Mouse (Mus musculus) heart, postnatal 10 days (tissue): ENCODE measurements around the gene Axin2. TPM values are rescaled to one million over a fixed set of nuclear protein-coding genes. Genes with fewer than 3 reads are reported as not detected.

Experiments used
- DNase-seq, 2 experiments: peaks; one replicate each; pipeline ENCODE4 v3.0.0; 2021
- intact Hi-C: fragments of 180-260 bp; cut with DNase I; formaldehyde crosslinking; loops from one replicate; pipeline ENCODE4 v1.15.1; 2025
- total RNA-seq, 2 experiments: library from RNA; stranded (reverse); gene quantifications; 2 replicates each; pipeline ENCODE4 v1.2.3; 2021

The Axin2 gene
- total RNA-seq, 2 experiments from 2014 or later = 5.4 to 6.0 TPM

DNA sequence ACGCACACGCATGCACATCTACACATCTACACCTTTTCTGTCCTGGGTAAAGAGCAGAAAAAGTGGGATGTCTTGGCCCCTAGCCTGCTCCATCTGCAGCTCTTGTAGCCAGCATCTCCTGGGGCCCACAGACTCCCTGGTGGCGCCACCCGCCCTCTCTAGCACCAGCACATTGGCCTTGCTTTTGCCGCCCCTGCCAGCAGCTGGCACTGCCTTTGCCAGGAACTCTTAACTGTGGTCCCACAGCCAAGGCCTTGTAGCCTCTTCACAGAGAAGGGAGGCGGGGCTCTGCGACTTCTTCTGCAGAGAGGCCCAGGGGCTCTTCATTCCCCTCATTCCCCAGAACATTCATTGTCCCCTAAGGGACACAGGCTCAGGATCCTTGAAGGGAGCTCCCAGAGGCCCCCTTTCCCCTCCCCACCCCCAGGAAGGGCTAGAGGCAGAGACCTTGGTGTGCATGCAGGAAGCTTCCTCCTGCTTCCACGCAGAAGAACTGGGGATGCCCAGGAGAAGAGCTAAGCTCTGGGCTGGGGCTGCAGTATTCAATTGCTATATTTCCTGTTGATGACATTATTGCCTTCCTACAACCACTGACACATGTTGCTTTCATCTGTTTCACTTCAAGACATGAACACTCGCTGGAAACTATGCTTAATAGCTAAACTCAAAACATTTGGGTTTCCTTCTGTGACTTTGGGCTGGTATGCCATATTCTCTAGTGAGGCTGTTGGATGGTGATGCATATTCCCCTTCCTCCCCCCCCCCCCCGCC is 19.2 kb upstream of the Axin2 start:
- intact Hi-C loops = no loop called here
- DNase-seq = peak; percentile 53 to 63

DNA sequence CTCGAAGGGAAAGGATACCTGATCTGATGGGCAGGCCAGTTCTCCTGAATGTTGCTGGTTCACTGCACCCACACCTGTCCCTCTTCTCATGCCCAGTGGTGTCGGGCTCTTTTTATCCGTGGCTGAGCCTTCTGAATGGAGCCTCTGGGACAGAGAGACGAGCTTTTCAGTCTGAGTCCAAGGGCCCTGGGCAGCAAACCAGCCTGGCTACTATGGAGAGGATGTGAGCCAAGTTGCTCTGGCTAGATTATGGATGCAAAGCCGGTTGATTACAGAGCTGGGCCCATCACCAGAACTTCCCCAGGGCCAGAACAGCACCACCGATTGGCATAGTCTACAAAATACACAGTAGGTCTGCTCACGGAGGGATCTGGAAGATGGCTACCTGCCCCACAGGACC is 18.5 kb upstream of the Axin2 start:
- DNase-seq = no peak
- intact Hi-C loops = no loop called here

DNA sequence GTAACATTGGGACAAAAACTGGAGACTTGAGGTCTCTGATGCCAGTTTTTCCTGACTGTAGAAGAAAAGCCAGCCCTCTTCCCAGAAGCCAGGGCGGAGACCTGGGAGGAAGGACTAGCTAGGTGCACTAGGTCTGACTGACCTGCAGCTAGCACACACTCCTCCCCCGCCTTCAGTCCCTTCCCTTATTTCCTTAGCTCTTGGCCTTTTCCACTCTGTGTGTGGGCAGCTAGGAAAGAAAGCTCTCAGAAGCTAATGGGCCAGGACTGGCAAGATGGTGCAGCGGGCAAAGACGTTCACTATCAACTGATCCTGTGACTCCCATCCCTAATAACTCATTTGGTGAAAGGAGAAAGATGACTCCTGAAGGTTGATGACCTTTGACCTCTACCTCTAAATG is 17.8 kb upstream of the Axin2 start:
- intact Hi-C loops = no loop called here
- no peak for DNase-seq

DNA sequence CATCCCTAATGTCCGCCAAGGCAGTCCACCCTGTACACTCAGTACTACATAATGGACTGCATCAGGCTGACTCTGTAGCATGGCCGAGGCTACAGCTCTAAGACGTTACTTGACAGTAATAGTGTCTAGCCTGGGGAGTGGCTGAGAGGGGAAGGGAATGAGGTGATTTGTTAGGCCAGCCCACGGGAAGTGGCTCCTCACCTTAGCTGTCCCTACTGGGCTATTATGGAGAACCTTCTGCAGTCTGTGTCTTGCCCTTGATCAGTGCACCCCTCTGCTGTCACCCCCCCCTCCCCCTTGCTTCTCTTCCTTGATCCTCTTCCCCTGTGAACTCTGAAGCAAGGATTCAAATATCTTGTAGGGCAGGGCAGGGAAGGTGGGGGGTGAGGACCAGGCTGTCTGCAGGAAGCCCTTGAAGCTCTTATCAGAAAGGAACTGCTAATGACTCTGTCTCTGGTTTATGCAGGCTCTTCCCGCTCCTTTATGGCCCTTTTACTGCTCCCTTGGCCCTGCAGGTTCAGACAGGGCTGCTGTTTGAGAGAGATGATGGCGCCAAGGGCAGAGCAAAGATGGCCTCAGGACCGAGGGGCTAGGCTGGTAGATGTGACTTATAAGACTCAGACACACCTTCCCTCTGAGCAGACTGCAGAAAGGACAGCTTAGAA is 13.4 kb upstream of the Axin2 start:
- DNase-seq = no peak
- intact Hi-C loops = no loop called here

DNA sequence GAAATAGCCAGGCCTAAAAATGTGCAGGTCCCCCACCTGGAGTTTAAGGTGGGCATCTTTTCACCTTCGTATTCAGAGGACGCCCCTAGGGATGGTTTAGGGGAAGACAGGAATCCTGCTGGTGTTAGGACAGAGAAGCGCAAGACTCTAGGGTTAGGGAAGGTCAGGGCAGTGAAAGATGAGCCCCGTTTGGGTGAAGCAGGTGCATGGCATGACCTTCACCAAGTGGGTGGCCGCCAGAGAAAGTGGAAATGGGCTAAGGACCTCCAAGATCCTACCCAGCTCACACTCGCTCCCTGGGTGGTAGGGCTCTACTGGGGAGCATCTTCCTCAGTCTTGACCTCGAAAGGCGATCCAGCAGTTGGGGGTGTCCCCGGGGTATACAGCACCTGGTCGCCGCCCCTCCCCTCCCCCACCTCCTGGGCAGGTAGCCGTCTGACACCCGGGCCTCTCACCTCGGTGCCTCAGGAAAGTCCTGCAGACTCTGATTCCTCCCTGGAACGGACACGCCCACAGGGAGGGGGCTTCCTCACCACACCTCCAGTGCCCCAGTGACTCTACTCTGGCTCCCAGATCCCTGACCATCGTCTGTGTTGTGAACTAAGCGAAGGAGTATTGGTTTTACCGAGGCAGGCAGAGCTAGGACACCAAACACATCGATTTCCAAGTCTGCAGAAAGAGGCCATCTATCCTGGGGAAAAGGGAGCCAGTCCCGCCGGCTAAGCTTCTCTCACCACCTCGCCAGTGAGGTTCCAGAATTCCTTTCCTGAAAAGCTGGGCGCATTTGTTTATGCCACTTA is 10.6 kb upstream of the Axin2 start:
- DNase-seq = no peak
- intact Hi-C loops = no loop called here

DNA sequence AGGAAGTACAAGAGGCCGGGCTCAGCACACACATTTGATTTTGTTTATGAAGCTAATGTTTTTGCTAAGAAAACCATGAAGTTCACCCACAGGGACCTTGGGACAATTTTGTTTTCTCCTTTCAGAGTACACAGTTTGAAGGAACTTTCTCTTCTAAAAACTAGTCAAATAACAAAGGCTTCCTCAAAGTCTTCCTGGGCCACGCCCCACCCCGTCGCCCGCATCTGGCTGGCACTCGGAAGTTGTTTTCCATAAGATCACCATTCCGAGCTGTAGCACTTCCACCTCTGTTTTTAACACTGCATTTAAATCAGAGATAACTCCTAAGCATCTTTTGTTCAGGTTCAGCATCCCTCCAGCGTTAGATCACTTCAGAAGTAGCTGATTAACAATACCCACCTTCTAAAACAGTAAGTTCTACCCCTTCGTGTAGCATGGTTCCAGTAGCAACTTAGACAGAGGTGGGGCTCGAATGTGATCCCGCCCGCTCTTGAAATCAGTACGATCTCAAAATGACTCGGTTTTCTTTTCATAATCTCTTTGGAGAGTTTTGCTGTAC is 9.7 kb upstream of the Axin2 start:
- intact Hi-C loops = no loop called here
- no peak for DNase-seq

DNA sequence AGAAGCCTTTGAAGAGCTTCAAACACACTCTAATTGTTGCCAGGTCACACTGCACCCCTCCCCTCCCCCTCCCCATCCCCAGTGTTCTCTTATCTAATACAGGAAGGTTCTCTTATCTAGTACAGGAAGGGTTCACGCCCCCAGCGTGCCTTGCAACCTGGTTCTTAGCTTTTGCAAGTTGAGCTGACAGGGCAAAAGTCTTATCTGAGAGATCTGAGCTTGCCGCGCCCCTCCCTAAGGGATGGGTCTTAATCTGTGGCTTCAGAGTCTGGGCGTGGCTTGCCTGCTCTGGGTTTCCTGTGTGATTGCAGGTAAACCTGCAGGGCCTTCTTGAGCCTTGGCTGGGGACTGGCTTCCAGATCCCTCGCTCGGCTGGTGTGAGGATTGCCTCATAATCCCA is 9.2 kb upstream of the Axin2 start:
- DNase-seq = no peak
- intact Hi-C loops = no loop called here

DNA sequence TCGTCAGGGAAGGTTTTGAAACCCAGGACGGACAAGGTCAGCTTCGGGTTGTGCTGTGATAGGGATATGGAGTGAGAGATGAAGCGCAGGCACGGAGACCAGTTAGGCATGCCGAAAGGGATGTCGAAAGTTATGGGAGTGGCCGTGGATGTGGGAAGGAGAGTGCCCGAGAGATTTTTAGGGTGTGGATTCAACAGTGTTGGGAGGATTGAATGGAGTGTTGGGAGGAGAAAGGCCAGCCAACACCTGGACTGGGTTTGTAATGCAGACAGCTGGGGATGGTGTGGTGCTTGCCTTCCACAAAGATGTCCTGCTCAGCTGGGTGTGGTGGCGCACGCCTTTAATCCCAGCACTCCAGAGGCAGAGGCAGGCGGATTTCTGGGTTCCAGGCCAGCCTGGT is 8.0 kb upstream of the Axin2 start:
- no peak for DNase-seq
- intact Hi-C loops = no loop called here

DNA sequence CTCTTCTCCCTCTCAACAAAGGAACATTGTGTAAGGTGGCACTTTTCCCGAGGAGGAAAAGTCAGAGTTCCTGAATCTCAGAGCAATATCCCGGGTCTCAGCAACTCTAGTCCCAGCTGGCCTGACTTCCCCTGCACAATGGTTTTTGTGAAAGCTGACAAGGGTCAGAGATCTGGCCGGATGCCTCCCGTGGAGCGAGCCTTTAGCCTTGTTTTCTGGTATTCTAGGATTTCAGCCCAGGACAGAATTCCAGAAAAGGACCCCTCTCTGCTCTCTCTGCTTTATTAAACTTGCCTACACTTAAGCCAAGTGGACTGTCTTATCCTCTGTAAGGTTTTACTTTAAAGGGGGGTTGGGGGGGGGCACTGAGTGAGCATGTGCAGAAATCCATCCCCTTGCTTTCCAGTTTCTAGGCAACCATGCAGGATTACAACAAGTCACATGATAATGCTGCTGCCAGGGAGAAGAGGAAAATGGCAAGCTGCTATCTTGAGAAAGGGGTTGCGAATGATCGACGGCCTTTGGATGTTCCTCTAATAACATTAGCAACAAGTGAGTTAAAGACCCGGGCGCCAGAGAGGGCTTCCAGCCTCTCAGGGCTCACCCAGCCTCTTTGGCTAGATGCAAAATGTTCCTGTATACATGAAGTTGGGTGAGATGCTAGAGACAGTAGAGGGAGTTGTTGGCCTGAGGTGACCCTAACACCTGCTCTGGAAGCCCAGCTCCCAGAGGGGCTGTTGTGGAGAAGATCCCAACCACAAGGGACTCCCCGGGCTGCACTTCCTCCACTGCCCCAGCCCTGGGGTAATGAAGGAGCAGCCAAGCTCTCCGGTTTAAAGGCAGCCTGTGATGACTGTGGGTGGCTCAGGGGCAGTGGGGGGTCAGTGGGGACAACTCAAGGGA is 2.5 kb upstream of the Axin2 start:
- intact Hi-C loops = no loop called here
- DNase-seq = peak; percentile 47 to 61

DNA sequence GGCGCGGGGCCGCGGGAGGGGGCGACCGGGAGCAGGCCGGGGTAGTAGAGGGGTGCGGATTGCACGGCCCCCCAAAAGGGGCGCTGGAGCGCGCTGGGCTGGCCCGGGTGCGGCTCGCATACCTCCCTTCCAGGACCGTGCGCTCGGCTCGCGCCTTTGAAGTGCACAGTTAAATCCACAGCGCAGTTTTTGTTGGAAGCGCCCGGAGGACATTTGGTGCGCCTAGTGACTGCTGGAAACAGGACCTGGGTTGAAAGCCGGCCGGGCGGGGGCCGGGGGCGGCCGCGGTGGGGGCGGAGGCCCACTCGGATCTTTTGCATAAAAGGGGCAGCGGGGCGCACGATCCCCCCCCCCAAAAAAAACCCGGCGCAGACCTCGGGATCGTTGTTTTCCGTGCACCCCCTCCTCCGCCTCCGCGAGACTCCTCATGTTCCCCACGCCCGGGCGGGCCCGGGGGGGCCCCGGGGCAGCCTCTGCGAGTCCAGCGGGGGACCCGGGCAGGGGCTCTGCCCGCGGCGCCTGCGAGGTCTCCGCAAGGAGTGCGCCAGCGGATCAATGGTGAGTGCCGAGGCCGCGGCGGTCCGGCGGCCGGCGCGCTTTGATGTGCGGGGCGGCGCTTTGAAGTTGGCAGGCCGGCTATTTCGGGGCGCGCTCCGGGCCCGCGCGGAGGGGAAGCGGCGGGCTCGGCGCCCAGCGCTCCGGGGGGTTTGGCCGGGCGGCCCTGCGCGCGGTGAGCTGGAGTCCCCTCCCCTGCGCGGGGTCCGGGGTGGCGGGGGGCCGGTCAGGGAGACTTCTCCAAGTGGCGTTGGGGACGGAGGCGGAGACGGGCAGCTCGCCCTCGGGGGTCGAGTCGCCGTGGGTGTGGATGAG is 722 bp downstream of the Axin2 start:
- intact Hi-C loops = loop anchor here (5.0 kb wide), 2 partner anchors 169 to 474 kb away; no protein-coding TSS in a partner anchor
- peak; percentile 88 to 90 for DNase-seq

DNA sequence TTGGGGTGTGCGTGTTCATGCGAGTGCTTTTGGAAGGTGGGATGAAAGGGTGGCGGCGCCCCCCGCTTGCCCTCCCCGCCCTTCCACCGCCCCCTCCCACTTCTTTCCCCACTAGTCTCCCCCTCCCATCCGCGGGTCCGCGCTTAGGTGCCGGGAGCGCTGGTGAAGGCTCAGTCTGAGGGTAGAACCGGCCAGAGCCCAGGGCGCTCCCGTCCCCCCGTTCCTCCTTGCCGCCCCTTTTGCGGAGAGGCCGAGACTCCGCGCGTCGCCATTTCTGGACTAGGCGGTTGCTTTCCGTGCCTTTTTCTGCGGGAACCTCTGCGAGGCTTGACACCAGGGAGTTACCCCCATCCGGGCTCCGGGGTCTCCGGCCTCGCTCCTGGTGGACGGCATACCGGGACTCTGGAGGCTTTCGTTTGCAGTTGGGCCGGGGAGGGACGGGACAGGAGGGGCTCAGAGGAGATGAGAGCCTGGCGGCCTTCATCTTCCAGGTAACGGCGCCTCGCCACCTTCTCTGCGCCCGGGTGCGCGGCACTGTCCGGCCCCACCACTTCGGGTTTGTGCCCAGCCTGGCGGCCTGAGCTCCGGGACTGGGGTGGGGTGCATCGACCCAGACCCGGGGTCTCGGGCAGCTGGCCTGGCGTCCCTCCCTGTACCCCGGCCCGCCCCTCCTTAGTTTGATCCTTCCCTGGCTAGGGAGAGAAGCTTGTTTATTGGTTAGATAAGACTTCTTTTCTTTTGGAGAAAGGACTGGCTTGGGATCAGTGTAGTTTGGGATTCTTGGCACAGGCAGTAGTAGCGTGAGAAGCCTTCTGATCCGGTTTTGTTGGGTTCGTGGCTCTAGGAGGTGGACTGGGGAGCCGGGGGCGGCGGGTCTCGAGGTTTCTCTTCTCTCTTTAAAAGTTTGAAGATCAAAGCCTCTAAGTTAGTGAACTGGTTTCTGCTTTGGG is 1.6 kb downstream of the Axin2 start:
- DNase-seq = peak; percentile 50 to 58
- intact Hi-C loops = loop anchor here (5.0 kb wide), 2 partner anchors 169 to 474 kb away; no protein-coding TSS in a partner anchor

DNA sequence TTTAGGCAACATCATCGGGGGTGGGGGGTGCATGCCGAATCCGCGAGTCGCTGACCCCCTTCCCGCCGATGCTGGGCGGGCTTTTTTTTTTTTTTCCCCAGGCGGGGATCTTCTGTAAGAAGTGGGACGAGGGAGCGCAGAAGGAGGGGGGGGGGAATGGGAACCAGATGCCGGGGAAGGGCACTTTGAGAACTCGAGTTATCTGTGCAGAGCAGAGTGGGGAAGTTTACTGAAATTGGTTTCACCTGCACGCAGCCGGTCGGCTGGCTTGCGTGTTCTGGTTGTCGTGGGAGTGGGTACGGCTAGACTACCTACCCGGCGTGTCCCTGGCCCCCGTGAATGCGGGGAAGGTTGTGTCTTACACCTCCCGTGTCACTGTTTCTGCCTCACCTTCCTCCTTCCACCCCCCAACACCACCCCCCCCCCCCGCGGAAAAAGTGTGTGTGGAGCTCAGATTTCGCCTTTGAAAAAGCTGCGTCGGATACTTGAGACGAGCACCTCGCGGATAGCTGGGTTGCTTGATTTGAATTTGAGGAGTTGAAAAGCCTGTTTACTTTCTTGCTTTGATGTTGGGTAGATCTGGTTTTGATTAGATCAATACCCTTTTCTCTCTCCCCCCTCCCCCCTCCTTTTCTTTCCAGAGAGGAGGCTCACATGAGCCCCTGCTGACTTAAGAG is 2.5 kb downstream of the Axin2 start:
- intact Hi-C loops = loop anchor here (5.0 kb wide), 2 partner anchors 170 to 475 kb away; no protein-coding TSS in a partner anchor

DNA sequence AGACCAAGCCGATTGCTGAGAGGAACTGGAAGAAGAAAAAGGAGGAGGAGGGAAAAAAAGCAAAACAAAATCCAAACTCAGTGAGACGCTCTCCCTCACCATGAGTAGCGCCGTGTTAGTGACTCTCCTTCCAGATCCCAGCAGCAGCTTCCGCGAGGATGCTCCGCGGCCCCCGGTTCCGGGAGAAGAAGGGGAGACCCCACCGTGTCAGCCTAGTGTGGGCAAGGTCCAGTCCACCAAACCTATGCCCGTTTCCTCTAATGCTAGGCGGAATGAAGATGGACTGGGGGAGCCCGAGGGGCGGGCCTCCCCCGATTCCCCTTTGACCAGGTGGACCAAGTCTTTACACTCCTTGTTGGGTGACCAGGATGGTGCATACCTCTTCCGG is 3.0 kb downstream of the Axin2 start:
- intact Hi-C loops = loop anchor here (5.0 kb wide), 2 partner anchors 171 to 476 kb away; no protein-coding TSS in a partner anchor
- DNase-seq = no peak

More for the DNA sequence above, 2.5 kb downstream of the Axin2 start:
- DNase-seq = no peak

DNA sequence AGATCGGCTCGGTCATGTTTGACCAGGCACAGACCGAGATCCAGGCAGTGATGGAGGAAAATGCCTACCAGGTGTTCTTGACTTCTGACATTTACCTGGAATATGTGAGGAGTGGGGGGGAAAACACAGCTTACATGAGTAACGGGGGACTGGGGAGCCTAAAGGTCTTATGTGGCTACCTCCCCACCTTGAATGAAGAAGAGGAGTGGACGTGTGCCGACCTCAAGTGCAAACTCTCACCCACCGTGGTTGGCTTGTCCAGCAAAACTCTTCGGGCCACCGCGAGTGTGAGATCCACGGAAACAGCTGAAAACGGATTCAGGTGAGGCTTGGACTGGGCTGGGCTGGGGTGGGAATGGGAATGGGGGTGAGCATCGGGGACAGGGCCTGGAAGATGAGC is 3.6 kb downstream of the Axin2 start:
- DNase-seq = no peak
- intact Hi-C loops = loop anchor here (2.0 to 5.0 kb wide), 3 partner anchors 171 to 476 kb away; no protein-coding TSS in a partner anchor

DNA sequence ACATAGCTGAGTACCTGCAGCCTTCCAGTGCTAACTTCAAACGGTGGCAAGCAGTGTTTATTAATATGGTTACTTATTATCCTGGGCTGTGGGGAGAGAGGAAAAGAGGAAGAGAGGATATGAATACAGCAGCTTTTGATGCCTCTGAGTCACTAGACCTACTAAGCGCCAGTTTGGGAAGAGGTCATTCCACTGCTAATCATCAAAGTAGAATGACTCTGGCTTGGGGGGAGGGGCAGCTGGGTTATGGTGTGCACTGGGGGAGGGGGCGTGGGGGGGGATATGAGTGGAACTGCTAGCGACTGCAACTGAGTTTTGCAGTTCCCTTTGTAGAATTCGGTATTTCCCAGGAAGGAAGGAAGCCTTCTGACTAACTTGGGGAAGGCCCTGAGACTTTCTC is 4.2 kb downstream of the Axin2 start:
- intact Hi-C loops = loop anchor here (2.0 to 5.0 kb wide), 3 partner anchors 172 to 477 kb away; no protein-coding TSS in a partner anchor
- DNase-seq = no peak

DNA sequence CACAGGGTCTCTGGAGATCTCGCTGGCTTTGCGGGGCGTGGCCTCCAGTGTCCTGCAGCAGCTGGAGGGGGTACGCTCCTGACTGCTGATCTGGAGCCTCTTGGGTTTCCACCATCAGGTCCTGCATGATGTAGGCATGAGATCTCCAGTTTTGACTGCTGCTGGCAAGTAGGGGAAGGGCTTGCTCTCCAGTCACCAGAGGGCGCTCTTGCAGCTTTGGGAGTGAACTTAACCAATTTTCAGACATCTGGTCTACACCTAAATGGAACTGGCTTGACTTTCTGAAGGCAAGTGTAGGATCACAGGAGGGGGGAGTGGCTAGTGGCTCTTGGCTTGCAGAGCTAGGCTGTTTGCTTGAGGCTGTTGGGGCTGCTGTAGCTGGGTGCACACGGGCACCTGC is 5.1 kb downstream of the Axin2 start:
- peak; percentile 83 to 93 for DNase-seq
- intact Hi-C loops = loop anchor here (1.0 to 2.0 kb wide), 3 partner anchors 104 to 268 kb away; no protein-coding TSS in a partner anchor

DNA sequence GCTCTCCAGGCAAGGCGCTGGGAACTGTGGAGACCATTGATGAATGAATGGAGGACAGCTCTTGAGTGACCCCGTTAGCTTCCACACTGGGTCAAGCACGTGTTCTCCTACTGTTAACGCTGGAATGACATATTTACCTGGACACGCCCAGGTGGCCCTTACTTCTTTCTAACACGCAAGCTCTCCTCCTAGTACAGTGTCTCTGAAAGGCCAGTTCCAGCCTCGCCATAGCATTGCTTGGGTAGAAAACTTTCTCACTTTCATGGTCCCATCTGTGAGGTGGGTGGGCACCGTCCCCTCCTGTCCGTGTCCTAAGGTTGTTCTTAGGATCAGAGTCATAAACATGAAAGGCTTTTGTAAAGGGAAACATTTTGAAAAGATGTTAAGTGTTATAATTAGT is 5.7 kb downstream of the Axin2 start:
- no peak for DNase-seq
- intact Hi-C loops = loop anchor here (1.0 to 2.0 kb wide), 3 partner anchors 103 to 267 kb away; no protein-coding TSS in a partner anchor
